Mouse (Mus musculus) urinary bladder, postnatal 4 days (tissue): ENCODE results near the gene Zic4.

ENCODE experiments used
- DNase-seq, 2 experiments: peaks; one replicate each; pipeline ENCODE4 v3.0.0; 2021 to 2022; ENCODE audit warnings: low spot score in 2 of 2

Zic4 gene

GRCm38 (mm10) chr9:91363814-91364126 lies 1.6 kb downstream of the Zic4 start:
- DNase-seq: no peak

GRCm38 (mm10) chr9:91364127-91364970 lies 2.1 kb downstream of the Zic4 start:
- DNase-seq: no peak

GRCm38 (mm10) chr9:91364971-91365501 lies 2.8 kb downstream of the Zic4 start:
- no peak for DNase-seq

GRCm38 (mm10) chr9:91365664-91366063 lies 3.5 kb downstream of the Zic4 start, which contains the start of gene Zic1:
Gene Zic1 (minus strand): TSS chr9:91365810.
- DNase-seq: no peak

GRCm38 (mm10) chr9:91366226-91366998 lies 4.2 kb downstream of the Zic4 start:
- DNase-seq: no peak

- DNase-seq: no peak
These were observed 5.0 kb downstream of the Zic4 start for GRCm38 (mm10) chr9:91366999-91367811.

- no peak for DNase-seq
These were observed 5.9 kb downstream of the Zic4 start for GRCm38 (mm10) chr9:91368150-91368549.

GRCm38 (mm10) chr9:91368946-91369292 lies 6.7 kb downstream of the Zic4 start:
- DNase-seq: no peak

- DNase-seq: no peak
These were observed 7.2 kb downstream of the Zic4 start for GRCm38 (mm10) chr9:91369293-91369991.

GRCm38 (mm10) chr9:91370191-91370708 lies 8.0 kb downstream of the Zic4 start:
- no peak for DNase-seq

- DNase-seq: no peak
These were observed 8.8 kb downstream of the Zic4 start for GRCm38 (mm10) chr9:91371011-91371410.

GRCm38 (mm10) chr9:91371608-91372007 lies 9.4 kb downstream of the Zic4 start:
- DNase-seq: no peak

- DNase-seq: no peak
These were observed 11.8 kb downstream of the Zic4 start for GRCm38 (mm10) chr9:91373811-91374575.

- DNase-seq: no peak
These were observed 12.5 kb downstream of the Zic4 start for GRCm38 (mm10) chr9:91374665-91375064.

- DNase-seq: no peak
These were observed 15.0 kb downstream of the Zic4 start for GRCm38 (mm10) chr9:91377036-91377872.

- no peak for DNase-seq
These were observed 15.6 kb downstream of the Zic4 start for GRCm38 (mm10) chr9:91377873-91378150.

- no peak for DNase-seq
These were observed 16.4 kb downstream of the Zic4 start for GRCm38 (mm10) chr9:91378411-91379299.

- no peak for DNase-seq
These were observed 17.1 kb downstream of the Zic4 start for GRCm38 (mm10) chr9:91379300-91379635.
